Mouse (Mus musculus) urinary bladder, adult 2 months (tissue): ENCODE data around the gene BC024978. TPM values are rescaled to one million over a fixed set of nuclear protein-coding genes. Genes with fewer than 3 reads are reported as not detected.
"Not testable (repeated sequence)": the region's sequence is repeated elsewhere in the genome, so short reads cannot be mapped to it uniquely, and the experiment has no call there.

Source experiments
- DNase-seq: peaks from one replicate; pipeline ENCODE4 v3.0.0; 2022; ENCODE audit warnings: low spot score
- polyA plus RNA-seq: library from polyadenylated mRNA; depleted of rRNA; stranded (reverse); fragments of >200 nt; gene quantifications from 2 replicates; pipeline ENCODE4 v1.2.3, GENCODE M21; 2012

BC024978 gene
- polyA plus RNA-seq, 1 experiment, result 12.0 TPM

- DNase-seq, result no peak
Observed at GRCm38 (mm10) chr7:27224877-27225575, 29.4 kb downstream of the BC024978 start.

GRCm38 (mm10) chr7:27227276-27227675 lies 31.7 kb downstream of the BC024978 start:
- DNase-seq, result no peak

- no peak for DNase-seq
Observed at GRCm38 (mm10) chr7:27227676-27228075, 32.1 kb downstream of the BC024978 start.

- DNase-seq, result peak; percentile 90
Observed at GRCm38 (mm10) chr7:27228281-27228821, 32.8 kb downstream of the BC024978 start, which contains the start of gene Itpkc. Gene Itpkc (minus strand): TSS chr7:27228661.

GRCm38 (mm10) chr7:27228865-27229264 lies 33.3 kb downstream of the BC024978 start:
- no peak for DNase-seq

GRCm38 (mm10) chr7:27230781-27231180 lies 35.2 kb downstream of the BC024978 start:
- DNase-seq, result no peak

GRCm38 (mm10) chr7:27231693-27232331 lies 36.2 kb downstream of the BC024978 start:
- DNase-seq, result no peak

- DNase-seq, result peak; percentile 80
Observed at GRCm38 (mm10) chr7:27232781-27233281, 37.2 kb downstream of the BC024978 start, which contains the start of gene Coq8b. Gene Coq8b (plus strand): TSS chr7:27233023.

- DNase-seq, result no peak
Observed at GRCm38 (mm10) chr7:27233300-27233699, 37.7 kb downstream of the BC024978 start.

- no peak for DNase-seq
Observed at GRCm38 (mm10) chr7:27235726-27236125, 40.1 kb downstream of the BC024978 start.

- DNase-seq, result no peak
Observed at GRCm38 (mm10) chr7:27237527-27237926, 41.9 kb downstream of the BC024978 start.

GRCm38 (mm10) chr7:27238568-27238967 lies 43.0 kb downstream of the BC024978 start:
- no peak for DNase-seq

GRCm38 (mm10) chr7:27243211-27243610 lies 47.6 kb downstream of the BC024978 start:
- DNase-seq, result no peak

GRCm38 (mm10) chr7:27244088-27244487 lies 48.5 kb downstream of the BC024978 start:
- not testable (repeated sequence) for DNase-seq

- no peak for DNase-seq
Observed at GRCm38 (mm10) chr7:27249146-27249545, 53.6 kb downstream of the BC024978 start.

- no peak for DNase-seq
Observed at GRCm38 (mm10) chr7:27249928-27250327, 54.3 kb downstream of the BC024978 start.

GRCm38 (mm10) chr7:27251946-27252345 lies 56.4 kb downstream of the BC024978 start:
- no peak for DNase-seq

GRCm38 (mm10) chr7:27255721-27256120 lies 60.1 kb downstream of the BC024978 start:
- DNase-seq, result no peak

- no peak for DNase-seq
Observed at GRCm38 (mm10) chr7:27257046-27257851, 61.7 kb downstream of the BC024978 start.

- DNase-seq, result no peak
Observed at GRCm38 (mm10) chr7:27257852-27258204, 62.2 kb downstream of the BC024978 start.

GRCm38 (mm10) chr7:27258205-27258899 lies 62.8 kb downstream of the BC024978 start, which contains the start of gene Numbl:
Gene Numbl (plus strand): TSS chr7:27258433.
- peak; percentile 89 for DNase-seq
